Mouse (Mus musculus): Measurements from ENCODE around the gene Ankfn1. TPM values are rescaled to one million over a fixed set of nuclear protein-coding genes. Genes with fewer than 3 reads are reported as not detected.

The Ankfn1 gene
- total RNA-seq, 2 experiments from 2014 or later, result 0.36 to 0.48 TPM

DNA sequence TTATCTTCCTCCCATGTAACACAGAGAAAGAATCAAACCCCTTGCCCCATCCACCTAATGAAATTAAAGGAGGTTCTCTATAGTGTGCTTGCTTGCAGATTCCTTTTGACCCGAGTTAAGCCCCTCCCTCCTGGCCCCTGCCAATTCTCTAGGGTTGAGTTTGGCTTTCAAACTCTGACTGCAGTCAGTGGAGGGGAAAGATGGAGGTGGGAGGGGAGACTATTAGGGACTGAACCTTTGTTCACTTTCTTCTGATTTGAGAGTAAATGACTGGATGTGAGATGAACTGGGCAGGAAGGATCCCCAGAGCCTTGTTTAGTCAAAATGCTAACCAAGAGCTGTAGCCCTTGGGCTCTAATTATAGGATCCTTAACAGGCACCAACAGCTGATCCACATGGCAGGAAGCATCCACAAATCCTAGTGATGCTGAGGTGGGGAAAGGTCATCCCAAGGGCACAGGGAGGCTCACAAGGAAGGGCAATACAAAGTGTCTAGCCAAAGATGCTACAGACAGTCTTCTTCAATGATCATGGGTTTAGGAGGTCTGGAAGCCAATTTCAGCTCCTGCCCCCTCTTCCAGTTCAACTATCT is 103.4 kb downstream of the Ankfn1 start:
- no peak for DNase-seq

DNA sequence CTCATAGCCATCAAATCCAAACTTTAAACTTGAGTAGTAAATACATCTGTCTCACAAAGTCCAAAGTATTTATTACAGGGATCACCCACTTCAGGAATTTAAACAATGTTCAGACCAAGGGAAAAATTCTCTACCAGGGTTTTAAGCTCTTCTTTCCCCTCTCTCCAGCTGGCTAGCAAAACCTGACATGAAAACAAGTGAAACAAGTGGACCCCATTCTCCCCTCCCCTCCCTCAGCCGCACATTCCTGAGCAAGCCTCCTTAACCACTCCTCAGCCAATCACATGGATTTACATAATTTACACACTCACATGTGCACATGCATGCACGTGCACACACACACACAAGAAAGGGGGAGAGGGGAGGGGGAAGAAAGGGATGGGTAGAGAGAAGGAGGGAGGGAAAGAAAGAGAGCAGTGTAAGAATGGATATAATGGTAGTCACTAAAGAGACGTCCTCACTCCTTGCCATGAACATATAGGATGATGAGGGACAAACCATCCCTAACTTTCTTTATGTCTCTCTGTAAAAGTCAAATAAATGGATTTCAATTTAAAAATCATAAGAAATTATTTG is 104.9 kb downstream of the Ankfn1 start:
- no peak for DNase-seq

DNA sequence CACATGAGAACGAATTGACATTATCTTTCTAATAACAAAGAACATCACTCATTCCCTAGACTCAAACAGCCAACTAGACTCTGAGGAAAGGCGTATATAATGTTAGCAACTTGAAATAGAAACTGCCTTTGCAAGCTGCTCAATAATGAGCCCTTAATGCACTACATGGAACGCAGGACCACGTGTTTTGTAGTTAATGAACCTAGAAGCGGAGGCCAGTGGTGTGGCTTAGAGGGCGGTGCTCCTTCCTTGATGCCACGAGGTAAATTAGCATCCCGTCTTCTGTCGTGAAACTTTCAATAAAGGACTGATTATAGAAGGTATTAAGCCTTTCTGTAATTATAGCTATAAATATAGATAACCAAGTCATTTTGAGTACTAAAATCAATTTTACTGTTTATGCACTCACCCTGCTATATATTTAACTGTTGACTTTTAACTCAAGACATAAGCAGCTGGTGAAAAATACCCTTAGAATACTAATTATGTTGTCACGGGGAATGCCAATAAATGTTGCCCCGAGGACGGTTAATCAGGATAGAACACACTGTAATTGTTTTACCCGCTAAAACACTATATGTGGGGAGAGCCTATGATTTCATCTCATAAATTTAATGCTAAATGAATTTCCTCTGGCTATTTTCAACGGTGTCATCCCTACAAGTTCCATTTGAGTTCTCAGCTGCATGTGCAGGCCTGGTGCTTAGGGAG is 112.1 kb downstream of the Ankfn1 start:
- no peak for DNase-seq

DNA sequence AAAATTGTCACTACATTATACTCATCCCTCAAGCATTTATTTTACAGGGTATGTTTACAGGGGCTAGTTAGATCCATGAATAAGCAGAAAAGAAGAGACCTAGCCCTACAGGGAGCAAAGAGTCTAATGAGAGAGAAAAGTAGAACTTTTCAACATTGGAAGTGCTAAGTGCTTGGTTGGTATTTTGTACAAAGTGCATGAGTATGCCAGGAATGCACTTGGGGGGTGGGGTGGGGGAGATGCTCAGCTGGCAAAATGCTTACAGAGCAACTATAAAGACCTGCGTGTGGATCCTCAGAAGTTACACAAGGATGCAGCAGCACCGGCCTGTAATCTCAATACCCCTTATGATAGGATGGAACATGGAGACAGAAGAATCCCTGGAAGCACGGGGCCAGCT is 118.4 kb downstream of the Ankfn1 start:
- no peak for DNase-seq

DNA sequence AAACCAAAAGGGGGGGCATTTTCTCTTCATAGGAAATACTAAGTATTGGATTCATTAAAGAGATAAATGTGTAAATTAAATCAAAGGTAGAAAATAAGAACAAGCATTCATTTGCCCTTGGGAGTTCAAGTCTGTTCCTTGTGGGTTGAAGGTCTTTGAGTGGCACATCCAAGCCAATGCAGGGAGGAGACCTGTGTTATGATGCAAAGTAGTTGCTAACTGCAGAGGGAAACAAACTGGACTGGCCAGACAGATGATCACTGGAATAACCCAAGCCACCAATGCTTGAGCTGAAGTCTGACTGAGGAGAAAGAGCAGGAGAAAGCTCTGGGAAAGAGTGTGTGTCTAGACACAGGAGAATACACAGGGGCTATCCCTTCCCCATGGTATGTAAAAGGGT is 120.9 kb downstream of the Ankfn1 start:
- DNase-seq, result no peak

DNA sequence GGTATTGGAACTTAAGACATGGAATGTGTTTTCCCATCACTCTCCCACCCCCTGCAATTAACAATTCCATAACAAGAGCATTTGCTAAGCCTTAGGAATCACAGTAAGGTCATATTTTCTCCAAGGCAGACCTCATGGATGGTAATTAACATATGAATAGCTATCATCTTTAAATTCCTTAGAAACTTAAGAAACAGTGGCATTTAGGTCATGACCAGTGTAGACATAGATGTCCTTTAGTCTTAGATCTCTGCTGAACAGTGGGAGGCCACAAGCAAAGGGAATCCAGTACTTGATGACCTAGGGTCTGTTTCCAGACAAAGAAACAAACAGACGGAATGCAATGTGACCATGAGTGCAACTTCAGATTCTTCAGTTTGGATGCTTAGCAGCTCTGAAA is 141.7 kb downstream of the Ankfn1 start:
- DNase-seq, result no peak

DNA sequence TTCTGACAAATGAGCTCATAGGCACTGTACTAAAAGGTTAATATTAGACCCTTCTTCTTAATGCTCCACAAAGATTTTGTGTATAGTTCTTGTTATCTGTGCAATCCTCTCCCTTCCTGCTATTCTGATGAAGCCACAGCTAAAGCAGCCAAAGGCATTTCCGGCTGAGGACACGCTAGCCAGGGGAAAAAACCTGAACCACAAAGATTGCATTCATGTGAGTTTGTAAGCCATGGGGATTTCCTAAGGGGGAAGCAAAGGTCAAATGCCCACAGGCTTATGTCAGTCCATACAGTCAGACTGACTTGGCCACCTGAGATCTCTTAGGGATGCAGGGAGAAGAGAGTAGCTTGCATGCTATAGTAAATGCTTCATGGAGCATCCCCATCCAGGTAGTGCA is 146.1 kb downstream of the Ankfn1 start:
- no peak for DNase-seq

DNA sequence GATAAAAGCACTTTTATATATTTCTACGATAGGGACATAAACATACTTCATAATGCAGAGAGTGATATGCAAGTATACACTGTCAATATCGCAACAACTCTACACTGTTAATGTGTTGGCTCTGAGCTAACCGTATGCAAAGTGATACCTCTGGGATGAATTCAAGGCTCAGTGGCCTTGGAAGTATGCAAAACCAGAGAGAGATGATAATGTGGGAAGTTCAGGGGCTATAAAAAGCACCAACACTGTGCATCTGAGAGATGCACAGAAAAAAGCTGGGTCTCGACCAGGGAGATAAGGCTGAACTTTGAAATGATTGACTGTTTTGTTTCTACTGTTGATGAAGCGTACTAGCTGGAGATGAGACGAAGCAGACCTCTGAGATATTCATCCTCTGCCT is 148.9 kb downstream of the Ankfn1 start:
- DNase-seq, result no peak

DNA sequence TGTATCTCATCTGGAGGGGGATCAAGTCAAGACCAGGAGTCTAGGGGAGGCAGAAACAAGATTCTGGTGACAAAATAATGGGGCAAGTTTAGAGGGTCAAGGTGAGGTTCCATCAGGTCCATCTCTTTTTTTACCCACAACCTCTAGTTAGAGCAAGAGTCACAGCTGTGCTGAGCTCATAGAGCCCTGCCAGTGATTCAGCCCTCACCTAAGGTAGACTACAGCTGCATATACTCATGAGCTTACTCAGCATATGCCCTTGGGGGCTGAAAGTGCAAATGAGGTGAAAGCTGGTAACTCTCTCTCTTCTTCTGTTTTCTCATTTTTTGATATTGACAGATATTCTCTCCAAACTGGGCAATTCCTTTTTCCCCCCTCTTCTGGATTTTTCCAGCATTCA is 150.2 kb downstream of the Ankfn1 start:
- DNase-seq, result no peak

DNA sequence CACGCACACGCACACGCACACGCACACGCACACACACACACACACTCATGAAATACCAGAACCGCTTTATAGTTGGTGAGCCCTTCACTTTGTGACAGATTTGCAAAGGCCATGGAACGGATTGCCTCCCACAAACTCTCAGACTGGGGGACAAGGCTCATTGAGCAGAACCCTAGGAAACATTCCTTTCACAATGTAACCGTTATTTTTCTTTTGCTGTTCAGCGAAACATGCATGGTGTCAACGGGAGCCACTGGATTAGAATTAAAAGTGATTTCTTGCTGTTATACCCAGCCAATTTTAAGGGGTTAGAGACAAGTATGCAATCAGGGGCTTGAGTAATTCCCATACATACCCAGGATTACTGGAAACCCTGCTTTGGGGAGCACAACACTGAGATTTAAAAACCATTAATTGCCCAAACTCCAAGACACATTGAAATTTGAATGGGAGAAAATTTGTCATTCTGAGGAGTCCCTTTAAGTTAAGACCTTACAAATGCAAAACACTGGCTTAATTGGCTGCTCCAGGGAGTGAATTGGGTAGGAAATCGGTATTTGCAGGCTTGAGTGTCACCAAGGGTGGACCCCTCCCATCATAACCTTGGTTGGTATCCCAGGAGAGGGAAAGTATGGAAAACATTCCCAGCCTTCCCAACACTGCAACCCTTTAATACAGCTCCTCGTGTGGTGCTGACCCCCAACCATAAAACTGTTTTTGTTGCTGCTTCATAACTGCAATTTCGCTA is 153.6 kb downstream of the Ankfn1 start:
- DNase-seq, result no peak

DNA sequence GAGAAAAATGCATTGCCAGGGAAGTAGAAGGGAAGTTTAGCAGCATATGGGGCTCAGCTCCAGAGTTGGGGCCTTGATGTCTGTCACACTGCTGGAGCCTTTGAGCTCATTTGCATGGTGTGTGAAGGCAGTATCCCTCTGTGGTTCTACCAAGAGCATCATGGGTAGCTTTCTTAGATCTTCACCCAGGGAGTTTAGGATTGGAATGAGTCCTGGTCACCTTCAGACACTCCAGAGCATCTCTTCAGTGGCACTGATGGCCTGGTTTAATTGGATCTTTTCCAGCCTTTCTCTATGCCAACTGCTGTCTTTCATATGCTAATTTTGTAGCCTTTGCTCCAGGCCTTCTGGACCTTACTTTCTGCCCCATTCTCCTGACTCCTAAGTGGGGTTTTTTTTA is 157.5 kb downstream of the Ankfn1 start:
- no peak for DNase-seq

DNA sequence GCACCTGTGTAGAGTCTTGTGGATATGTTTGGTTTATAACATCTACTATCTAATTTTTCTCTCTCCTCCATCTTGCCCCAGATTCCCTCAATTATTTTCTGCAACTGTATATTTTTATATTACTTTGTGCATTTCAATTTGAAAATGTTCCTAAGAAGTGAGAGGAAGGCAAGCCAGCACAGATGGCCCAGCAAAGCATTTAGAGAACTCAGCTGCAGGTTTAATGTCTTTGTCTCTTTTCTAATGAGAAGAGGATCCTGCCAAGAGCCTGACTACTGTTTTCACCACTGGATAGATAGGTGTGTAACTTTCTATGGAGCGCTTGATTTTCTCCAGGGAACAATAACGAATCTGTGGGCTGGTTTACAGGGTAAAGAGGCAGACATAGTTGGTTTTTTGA is 161.6 kb downstream of the Ankfn1 start:
- no peak for DNase-seq

DNA sequence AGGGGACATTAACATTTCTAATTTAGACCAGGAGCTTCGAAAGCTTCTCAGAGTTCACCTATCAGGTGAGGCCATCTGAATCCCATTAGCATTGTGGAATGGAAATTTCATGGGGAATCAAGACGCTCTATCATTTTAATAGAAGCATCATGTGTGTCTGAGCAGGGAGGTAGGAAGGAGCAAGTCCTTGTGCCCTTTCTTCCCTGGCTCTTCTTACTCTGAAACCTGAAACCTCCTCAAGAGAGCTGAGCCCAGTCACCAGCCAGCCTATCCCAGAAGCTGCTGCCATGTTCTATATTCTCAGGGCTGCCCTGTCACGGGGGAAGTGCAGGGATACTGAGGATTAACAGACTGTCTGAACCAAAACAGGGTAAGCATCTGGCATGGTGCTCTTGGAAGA is 165.9 kb downstream of the Ankfn1 start:
- DNase-seq, result no peak

DNA sequence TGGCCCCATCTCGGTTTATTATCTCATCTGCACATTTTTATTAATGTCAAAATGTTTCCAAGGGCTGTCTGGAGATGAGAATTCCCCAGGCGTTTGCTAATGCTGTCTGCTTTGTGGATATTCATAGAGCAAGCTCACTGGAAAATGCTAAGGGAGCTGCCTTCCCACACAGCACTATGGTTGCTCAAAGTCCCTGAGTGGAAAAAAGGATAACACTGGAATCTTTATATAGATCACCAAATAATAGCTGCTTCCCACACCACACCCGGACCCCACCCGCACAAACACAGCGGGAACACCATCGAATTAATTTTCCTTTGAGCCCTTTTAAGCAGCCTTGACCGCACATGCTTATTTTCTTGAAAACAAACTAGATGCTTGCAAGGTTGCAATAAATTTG is 169.4 kb downstream of the Ankfn1 start:
- no peak for DNase-seq

DNA sequence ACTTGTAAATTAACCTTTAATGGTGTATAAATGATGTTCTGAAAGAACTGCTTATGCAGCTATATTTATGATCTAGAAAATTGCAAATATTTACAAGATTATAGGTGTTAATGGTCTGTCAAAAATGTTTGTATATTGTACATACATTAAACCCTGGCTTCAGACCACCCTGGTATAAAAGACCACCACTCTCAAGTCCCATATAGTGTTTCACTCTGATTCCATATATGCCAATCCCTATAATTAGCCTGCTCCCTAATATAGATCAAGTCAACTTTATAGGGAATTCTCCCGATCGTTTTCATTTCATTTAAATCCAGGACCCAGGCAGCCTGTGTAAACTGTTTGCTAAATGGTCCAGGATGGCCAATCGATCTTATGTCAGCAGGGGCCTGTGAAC is 170.2 kb downstream of the Ankfn1 start:
- DNase-seq, result no peak

DNA sequence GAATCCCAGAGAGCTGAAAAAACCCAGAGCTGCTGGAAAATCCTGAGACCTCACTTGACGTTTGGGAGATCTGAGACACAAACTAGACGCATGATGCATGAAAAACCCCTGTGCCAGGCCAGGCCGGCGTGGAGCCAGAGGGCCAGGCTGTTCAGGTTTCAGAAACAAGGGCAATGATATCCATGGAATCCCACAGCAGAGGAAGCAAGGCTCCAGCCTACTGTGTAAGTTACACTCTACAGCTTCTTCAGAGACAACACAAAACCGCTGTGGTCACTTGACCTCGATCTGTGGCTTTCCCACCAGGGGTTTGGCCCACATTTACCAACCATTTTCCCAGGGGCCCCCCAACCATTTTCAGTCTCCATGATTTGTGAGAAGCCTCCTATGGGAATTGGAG is 171.1 kb downstream of the Ankfn1 start:
- DNase-seq, result no peak

DNA sequence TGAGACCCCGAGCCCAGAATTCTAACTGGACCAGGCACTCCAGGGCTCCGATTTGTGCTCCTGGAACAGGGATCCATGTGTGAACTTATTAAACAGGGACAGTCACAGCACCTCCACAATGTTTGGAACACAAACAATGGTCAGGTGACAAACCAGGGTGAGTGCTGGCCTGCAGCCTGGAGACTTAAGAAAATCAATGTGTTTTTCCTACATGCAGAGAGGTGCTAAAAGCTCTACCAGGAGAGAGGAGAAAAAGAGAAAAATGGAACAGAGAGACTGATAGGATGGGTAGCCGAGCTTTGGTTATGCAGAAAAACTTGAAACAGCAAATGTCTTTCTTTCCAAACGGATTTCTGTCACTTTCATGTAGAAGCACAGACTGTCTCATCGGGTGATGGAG is 174.5 kb downstream of the Ankfn1 start:
- no peak for DNase-seq

DNA sequence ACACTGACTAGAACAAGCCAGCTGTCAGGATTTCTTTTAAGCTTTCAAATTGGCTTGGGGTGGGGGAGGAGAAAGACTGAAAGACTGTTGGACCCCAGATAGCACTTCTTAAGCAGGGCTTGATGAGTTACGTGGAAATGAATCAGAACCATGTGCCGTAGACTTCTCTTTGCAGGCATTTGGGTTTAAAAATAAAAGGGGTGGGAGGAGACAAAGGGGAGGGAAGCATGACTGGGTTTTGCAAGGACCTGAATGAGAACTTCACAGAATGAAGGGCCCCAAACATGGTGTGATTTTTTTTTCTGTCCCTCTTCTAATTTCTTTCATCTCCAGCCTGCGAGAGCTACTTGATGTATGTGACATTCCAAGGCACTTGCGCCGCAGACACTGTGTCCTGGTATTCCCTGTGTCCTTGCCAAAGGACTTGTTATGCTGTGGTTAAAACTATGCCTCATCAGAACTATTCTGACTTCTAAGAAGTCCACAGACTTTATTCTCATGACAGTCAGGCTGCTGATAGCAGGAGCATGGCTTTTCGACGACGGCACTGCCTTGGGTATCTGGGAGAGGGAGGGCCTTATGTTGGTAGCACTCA is 176.4 kb downstream of the Ankfn1 start:
- peak; percentile 24 for DNase-seq

DNA sequence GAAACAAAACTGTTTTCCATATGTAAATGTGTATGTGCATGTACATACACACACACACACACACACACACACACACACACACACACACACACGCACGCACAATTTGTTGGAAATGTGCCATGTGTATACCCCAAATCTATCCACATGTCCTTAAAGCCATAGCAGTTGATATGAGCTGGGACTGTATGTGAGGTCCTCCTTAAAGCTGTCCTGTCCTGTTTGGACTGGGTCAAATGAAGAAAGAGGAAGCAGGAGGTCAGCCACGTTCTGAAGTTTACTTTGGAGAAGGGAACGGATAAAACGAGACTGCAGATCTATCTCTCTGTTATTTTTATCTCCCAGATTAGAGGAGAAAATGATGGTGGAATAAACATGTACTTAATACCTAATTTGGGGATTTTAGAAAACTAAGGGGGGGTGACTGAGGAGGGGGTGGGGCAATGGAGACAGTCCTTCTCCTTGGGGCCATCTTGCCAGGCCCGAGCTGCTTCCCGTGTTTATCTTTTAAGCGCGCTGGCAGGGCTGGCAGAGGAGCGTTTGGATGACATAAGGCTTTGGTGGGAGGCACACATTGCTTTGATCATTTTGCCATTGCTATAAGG is 187.1 kb downstream of the Ankfn1 start:
- no peak for DNase-seq

DNA sequence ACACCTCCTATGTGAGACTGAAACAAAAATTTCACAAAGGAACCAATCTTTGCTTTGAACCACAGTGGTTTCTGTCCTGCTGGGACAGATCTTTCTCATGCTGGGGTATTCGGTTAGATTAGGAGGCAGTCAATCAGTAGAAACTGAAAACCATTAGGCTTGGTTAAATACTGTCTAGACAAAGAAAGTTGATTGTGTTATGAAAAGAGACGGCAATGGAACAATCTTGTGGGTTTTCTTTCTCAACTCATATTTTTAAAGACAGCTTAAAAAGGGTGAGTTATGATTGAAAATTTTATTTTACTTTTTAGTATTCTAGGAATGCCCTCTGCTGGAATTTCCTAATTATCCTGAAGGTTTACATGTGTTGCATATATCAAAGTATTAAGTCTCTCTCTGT is 191.1 kb downstream of the Ankfn1 start:
- no peak for DNase-seq

DNA sequence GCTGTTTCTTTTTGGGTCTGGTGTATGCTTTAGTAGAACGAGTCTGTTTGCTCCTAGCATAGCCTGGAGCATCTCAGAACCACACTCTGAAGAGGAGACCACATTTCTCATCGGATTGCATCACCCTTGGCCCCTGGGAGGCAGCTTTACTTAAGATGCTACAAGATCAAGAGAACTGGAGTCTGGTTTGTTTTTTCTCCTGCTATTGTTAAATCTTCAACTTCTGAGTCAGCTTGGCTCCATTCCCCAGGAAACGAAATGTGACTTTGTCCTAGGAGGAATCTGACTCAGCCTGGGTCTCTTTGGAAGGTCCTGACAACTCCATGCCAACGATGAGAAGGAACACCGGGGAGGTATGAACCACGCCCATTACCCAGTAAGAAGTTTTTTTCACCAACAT is 197.6 kb downstream of the Ankfn1 start:
- peak; percentile 41 for DNase-seq

DNA sequence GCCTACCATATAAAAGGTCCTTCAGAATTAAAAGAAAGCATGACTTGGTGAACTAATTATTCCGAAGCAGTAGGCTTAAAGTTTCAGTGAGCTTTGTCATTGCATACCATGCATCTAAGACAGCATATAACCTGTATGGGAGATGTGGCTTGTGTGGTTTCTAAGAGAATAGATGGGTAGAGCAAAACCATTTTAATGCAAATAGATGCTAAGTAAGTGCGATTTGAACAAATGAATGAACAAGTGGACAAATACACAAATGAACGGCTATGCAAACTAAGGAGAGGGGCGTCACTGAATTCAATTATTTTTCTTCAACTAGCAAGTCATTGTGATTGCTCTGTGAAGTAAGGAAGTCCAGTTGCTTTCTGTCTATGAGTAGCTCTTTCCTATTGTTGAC is 198.3 kb downstream of the Ankfn1 start:
- no peak for DNase-seq
